Mouse (Mus musculus): ENCODE measurements around the gene Gstp1.

GRCm38 (mm10) chr19:3999121-3999730, 38.6 kb downstream of the Gstp1 start:
- TF ChIP-seq CTCF (IDR thresholded peaks at IDR 0.05): no peak
- no peak for TF ChIP-seq POLR2A (IDR thresholded peaks at IDR 0.05; ENCODE audit: insufficient read depth, low read depth, low read length)
